Mouse (Mus musculus) liver, embryonic 13.5 days (tissue): ENCODE measurements around the gene Syn2. TPM values are rescaled to one million over a fixed set of nuclear protein-coding genes. Genes with fewer than 3 reads are reported as not detected.

Source experiments
- ATAC-seq: fragments of 200-750 bp; cut with Nextera tagmentation; 2 replicates; pipeline ENCODE4 v1.8.0; 2017; ENCODE audit warnings: low read depth, mild to moderate bottlenecking, moderate number of reproducible peaks, moderate library complexity
- DNase-seq: peaks from one replicate; pipeline ENCODE4 v3.0.0; 2022
- H3K27ac ChIP-seq: fragments of 300-500 bp; sonication (generic); 2 replicates; pipeline ENCODE4 v1.5.1; 2015; ENCODE audit warnings: moderate library complexity, mild to moderate bottlenecking, inconsistent platforms
- H3K27me3 ChIP-seq: fragments of 300-500 bp; sonication (generic); 2 replicates; pipeline ENCODE4 v1.6.1; 2015; ENCODE audit warnings: mild to moderate bottlenecking, inconsistent platforms
- H3K36me3 ChIP-seq: fragments of 300-500 bp; sonication (generic); 2 replicates; pipeline ENCODE4 v1.6.1; 2015; ENCODE audit warnings: mild to moderate bottlenecking, inconsistent platforms
- H3K4me1 ChIP-seq: fragments of 300-500 bp; sonication (generic); replicated peaks from 2 replicates; pipeline ENCODE4 v1.6.1; 2015; ENCODE audit warnings: inconsistent platforms
- H3K4me2 ChIP-seq: fragments of 300-500 bp; sonication (generic); 2 replicates; pipeline ENCODE4 v1.6.1; 2015; ENCODE audit warnings: inconsistent platforms, mild to moderate bottlenecking, moderate library complexity
- H3K4me3 ChIP-seq: fragments of 300-500 bp; sonication (generic); replicated peaks from 2 replicates; pipeline ENCODE4 v1.5.1; 2015; ENCODE audit warnings: mild to moderate bottlenecking, inconsistent platforms
- H3K9ac ChIP-seq: fragments of 300-500 bp; sonication (generic); 2 replicates; pipeline ENCODE4 v1.6.1; 2015; ENCODE audit warnings: mild to moderate bottlenecking, inconsistent platforms
- H3K9me3 ChIP-seq: fragments of 300-500 bp; sonication (generic); replicated peaks from 2 replicates; pipeline ENCODE4 v1.6.1; 2016; ENCODE audit warnings: inconsistent platforms
- WGBS: fragments of 180-500 bp; shearing (Covaris S2); methylation state at CpG from one replicate; pipeline ENCODE4 v1.1.7; 2015; ENCODE audit not compliant: insufficient replicate concordance; 5-methylcytosine and 5-hydroxymethylcytosine counted together
- polyA plus RNA-seq: library from polyadenylated mRNA; unstranded; fragments of >200 nt; fragmentation: Nextera tagmentation; extraction: Ambion mirVana; gene quantifications from 2 replicates; pipeline ENCODE4 v1.2.1, GENCODE M21; 2015

Gene Syn2
- polyA plus RNA-seq, 1 experiment from 2014 or later: 0.09 TPM

- Histone ChIP-seq H3K9ac (no peak overlapping the region), H3K9me3 (no peaks in the 10 kb centered on the region), H3K27me3 (no peaks in the 10 kb centered on the region), H3K4me3 (no peak overlapping the region), H3K4me2 (no peak overlapping the region), H3K4me1 (no peaks in the 10 kb centered on the region), H3K27ac (no peak overlapping the region), H3K36me3 (no peaks in the 10 kb centered on the region)
- no peak for ATAC-seq
- no peak for DNase-seq
- WGBS: 46% methylated on average over 2 of the region's 2 CpGs
These were observed 172.4 kb downstream of the Syn2 start for GRCm38 (mm10) chr6:115307134-115307533.

DNA sequence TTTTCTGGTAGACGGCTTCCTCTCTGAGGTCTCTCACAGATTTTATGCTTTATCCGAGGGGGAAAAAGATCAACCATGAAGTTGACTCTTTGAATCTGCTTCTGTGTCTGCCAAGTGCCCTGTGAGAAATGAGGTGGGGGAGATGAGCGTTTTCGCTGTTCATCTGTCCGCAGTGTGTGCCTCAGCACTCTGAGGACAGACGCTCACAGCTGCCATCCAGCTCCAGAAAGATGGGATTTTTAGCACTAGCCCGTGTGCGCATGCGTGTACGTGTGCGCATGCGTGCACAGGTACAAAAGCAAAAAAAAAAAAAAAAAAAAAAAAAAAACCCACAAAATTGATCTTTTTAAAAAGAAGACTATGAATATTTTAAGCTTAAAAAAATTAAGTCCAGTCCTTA, 178.1 kb downstream of the Syn2 start:
- DNase-seq (no peak), ATAC-seq (no peak)
- Histone ChIP-seq H3K36me3 (no peaks in the 10 kb centered on the region), H3K9me3 (no peaks in the 10 kb centered on the region), H3K27me3 (no peaks in the 10 kb centered on the region), H3K27ac (no peak overlapping the region), H3K4me2 (no peak overlapping the region), H3K4me1 (no peaks in the 10 kb centered on the region), H3K9ac (no peak overlapping the region), H3K4me3 (no peak overlapping the region)
- 74% methylated on average over 12 of the region's 12 CpGs for WGBS

DNA sequence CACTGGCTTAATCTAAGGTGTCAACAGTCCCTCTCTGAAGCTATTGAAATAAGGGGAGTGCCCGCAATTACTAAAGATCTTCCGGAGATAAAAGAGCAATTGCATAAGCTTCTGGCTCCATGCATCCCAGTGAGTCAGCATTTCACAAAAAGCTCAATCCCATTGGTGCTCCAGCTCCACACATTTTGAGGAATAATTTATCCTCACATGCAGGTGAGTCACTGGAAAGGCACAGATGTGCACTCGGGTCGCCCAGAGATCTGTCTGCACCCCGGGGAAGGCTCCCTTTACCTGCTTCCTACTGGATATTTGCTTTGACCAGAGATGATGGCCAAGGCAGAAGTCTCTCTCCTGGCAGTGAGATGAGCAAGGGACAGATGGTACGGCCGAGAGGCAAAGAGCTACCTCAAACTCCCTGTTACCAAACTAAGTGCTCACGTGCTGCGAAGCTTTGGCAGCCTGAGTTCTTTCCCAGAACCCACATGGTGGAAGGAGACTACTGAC, 178.6 kb downstream of the Syn2 start:
- Histone ChIP-seq H3K4me3 (no peak overlapping the region), H3K4me2 (no peak overlapping the region), H3K9ac (no peak overlapping the region), H3K27me3 (no peaks in the 10 kb centered on the region), H3K4me1 (no peaks in the 10 kb centered on the region), H3K36me3 (no peaks in the 10 kb centered on the region), H3K9me3 (no peaks in the 10 kb centered on the region), H3K27ac (no peak overlapping the region)
- ATAC-seq (no peak), DNase-seq (no peak)
- WGBS: 59% methylated on average over 9 of the region's 9 CpGs

DNA sequence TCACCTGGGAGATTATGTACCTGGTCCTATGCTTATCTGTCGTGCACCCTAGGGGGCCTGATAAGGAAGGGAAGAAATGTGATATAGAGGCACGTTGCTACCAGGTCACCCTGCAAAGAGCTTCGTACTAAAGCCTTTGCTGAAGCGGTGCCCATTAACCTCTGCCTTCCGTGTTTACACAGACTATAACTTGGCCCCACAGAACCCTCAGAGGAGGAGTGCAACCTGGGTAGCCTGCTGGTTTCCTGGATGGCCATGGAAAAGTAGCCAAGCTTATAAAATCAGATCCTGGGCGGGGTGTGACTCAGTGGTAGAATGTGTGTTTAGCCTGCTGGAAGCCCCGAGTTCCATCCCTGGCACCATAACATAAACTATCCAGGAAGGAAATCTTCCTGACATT, 179.2 kb downstream of the Syn2 start:
- Histone ChIP-seq H3K4me2 (no peak overlapping the region), H3K9ac (no peak overlapping the region), H3K27ac (no peak overlapping the region), H3K9me3 (no peaks in the 10 kb centered on the region), H3K36me3 (no peaks in the 10 kb centered on the region), H3K4me1 (no peaks in the 10 kb centered on the region), H3K4me3 (no peak overlapping the region), H3K27me3 (no peaks in the 10 kb centered on the region)
- ATAC-seq: no peak
- 55% methylated on average over 7 of the region's 7 CpGs for WGBS
- no peak for DNase-seq

DNA sequence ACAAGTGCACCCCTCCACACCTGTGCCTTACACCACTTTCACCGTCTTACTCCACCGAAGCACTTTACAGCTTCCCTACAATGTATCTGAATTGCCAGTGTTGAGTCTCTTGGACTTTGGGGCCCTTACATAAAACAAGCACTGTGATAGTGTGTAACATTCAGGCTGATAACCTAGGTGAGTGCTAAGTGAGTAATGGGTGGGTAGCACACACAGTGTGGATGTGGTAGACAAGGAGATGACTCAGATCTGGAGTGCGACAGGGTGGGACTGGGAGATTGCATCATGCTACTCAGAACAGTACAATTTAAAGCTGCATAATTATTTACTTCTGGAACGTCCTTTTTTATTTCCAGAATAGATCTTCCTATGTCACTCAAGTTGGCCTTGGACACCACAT, 181.1 kb downstream of the Syn2 start:
- H3K27ac ChIP-seq: no peak overlapping the region
- 69% methylated on average over 4 of the region's 4 CpGs for WGBS
- no peak overlapping the region for H3K9ac ChIP-seq
- no peaks in the 10 kb centered on the region for H3K4me1 ChIP-seq
- H3K36me3 ChIP-seq: no peaks in the 10 kb centered on the region
- ATAC-seq: no peak
- no peaks in the 10 kb centered on the region for H3K9me3 ChIP-seq
- no peak overlapping the region for H3K4me3 ChIP-seq
- no peak for DNase-seq
- H3K27me3 ChIP-seq: no peaks in the 10 kb centered on the region
- no peak overlapping the region for H3K4me2 ChIP-seq

- H3K4me1 ChIP-seq: no peaks in the 10 kb centered on the region
- WGBS: 73% methylated on average over 11 of the region's 11 CpGs
- no peak overlapping the region for H3K4me3 ChIP-seq
- ATAC-seq (no peak), DNase-seq (no peak)
- no peaks in the 10 kb centered on the region for H3K27me3 ChIP-seq
- no peaks in the 10 kb centered on the region for H3K9me3 ChIP-seq
- H3K9ac ChIP-seq: no peak overlapping the region
- no peak overlapping the region for H3K4me2 ChIP-seq
- H3K27ac ChIP-seq: no peak overlapping the region
- H3K36me3 ChIP-seq: no peaks in the 10 kb centered on the region
These were observed 182.1 kb downstream of the Syn2 start for GRCm38 (mm10) chr6:115316811-115317221.

GRCm38 (mm10) chr6:115318811-115319210, 184.1 kb downstream of the Syn2 start:
- H3K9ac ChIP-seq: no peak overlapping the region
- no peaks in the 10 kb centered on the region for H3K9me3 ChIP-seq
- no peaks in the 10 kb centered on the region for H3K27me3 ChIP-seq
- no peak for DNase-seq
- H3K36me3 ChIP-seq: no peaks in the 10 kb centered on the region
- no peak overlapping the region for H3K27ac ChIP-seq
- H3K4me3 ChIP-seq: no peak overlapping the region
- ATAC-seq: no peak
- no peaks in the 10 kb centered on the region for H3K4me1 ChIP-seq
- 70% methylated on average over 6 of the region's 6 CpGs for WGBS
- H3K4me2 ChIP-seq: no peak overlapping the region

- WGBS: 74% methylated on average over 4 of the region's 4 CpGs
- DNase-seq (no peak), ATAC-seq (no peak)
- no peak overlapping the region for H3K9ac ChIP-seq
- H3K4me3 ChIP-seq: no peak overlapping the region
- no peaks in the 10 kb centered on the region for H3K4me1 ChIP-seq
- H3K36me3 ChIP-seq: no peaks in the 10 kb centered on the region
- no peak overlapping the region for H3K4me2 ChIP-seq
- H3K9me3 ChIP-seq: no peaks in the 10 kb centered on the region
- H3K27me3 ChIP-seq: no peaks in the 10 kb centered on the region
- no peak overlapping the region for H3K27ac ChIP-seq
These were observed 185.0 kb downstream of the Syn2 start for GRCm38 (mm10) chr6:115319686-115320085.

DNA sequence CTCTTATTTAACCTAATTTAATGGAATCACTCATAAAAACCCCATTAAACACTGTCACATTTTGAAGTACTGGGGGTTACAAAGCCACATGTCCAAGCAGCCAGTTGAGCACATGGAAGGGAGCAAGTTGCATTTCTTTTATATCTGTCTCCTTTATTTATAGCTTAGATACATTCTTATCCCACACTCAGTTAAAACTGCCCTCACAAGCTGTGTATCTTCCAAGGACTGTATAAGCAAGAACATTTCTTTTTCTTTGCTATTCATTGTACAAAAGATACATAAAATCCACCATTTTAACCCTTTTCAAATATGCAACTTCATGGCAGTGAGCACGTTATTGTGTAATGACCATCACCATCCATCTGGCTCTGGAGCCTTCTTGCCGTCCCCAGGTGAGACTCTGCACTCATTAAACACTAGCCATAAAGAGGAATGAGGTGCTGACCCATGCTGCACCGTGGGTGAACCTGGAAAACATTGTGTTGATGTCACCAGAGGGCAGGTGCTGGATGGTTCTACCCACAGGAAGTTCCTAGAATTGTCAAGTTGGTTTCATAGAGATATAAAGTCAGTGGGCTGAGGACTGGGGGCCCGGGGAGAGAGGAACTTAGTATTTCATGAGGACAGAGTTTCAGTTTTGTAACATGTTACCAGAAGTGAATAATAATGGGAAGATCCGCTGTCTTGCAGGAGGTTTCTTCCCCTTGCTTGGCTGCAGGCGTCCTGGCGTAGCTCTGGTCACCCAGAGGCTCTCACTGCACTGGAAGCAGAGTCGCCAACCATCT, 186.4 kb downstream of the Syn2 start:
- Histone ChIP-seq H3K36me3 (no peaks in the 10 kb centered on the region), H3K9me3 (no peaks in the 10 kb centered on the region), H3K4me3 (no peak overlapping the region), H3K27me3 (no peaks in the 10 kb centered on the region), H3K4me2 (no peak overlapping the region), H3K9ac (no peak overlapping the region), H3K27ac (no peak overlapping the region), H3K4me1 (no peaks in the 10 kb centered on the region)
- ATAC-seq (no peak), DNase-seq (no peak)
- 47% methylated on average over 8 of the region's 8 CpGs for WGBS

DNA sequence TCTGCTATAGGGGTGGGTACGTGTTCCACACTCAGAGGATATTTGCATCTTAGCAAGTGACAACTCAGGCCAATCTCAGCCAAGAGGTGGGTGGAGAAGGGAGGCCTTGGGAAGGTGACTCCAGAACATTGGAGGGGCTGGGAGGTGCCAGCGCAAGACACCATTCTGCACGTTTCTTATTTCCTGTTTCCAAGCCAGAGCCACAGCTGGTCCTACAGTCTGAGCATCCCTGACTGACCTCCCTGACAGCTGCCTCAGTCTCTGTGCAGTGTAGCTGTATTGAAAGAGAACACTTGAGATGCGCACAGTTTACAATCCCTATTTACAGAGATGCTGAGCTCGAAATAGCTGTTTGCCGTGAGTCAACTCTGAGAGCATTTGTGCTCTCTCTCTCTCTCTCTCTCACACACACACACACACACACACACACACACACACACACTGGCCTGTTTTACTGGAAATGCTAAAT, 187.2 kb downstream of the Syn2 start:
- H3K9ac ChIP-seq: no peak overlapping the region
- DNase-seq: no peak
- H3K27me3 ChIP-seq: no peaks in the 10 kb centered on the region
- no peak overlapping the region for H3K4me3 ChIP-seq
- H3K9me3 ChIP-seq: no peaks in the 10 kb centered on the region
- H3K27ac ChIP-seq: no peak overlapping the region
- no peaks in the 10 kb centered on the region for H3K4me1 ChIP-seq
- no peak for ATAC-seq
- no peaks in the 10 kb centered on the region for H3K36me3 ChIP-seq
- no peak overlapping the region for H3K4me2 ChIP-seq
- 67% methylated on average over 6 of the region's 6 CpGs for WGBS

GRCm38 (mm10) chr6:115322956-115323355, 188.3 kb downstream of the Syn2 start:
- H3K4me1 ChIP-seq: no peaks in the 10 kb centered on the region
- no peaks in the 10 kb centered on the region for H3K9me3 ChIP-seq
- no peak overlapping the region for H3K27ac ChIP-seq
- no peak overlapping the region for H3K4me2 ChIP-seq
- 84% methylated on average over 5 of the region's 5 CpGs for WGBS
- DNase-seq: no peak
- ATAC-seq: no peak
- H3K4me3 ChIP-seq: no peak overlapping the region
- no peaks in the 10 kb centered on the region for H3K27me3 ChIP-seq
- H3K9ac ChIP-seq: no peak overlapping the region
- H3K36me3 ChIP-seq: no peaks in the 10 kb centered on the region

DNA sequence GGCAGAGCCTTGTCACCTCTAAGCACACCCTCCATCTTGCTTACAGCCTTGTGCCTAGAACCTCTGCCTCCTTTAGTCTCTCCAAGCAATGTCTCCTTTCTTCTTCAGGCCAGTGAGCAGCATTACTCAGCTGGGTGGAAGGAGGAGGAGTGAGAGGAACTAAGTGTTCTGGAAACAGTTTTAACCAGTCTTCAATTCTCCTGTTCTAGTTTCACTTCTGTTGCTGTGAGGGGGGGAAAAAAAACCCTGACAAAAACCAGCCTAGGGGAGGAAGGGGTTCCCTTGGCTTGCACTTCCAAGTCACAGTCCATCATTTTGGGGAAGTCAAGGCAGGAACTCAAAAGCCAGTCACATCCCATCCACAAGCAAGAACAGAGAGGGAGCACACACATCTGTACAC, 196.3 kb downstream of the Syn2 start:
- DNase-seq (no peak), ATAC-seq (no peak)
- H3K4me3 ChIP-seq: no peak overlapping the region
- no peak overlapping the region for H3K27ac ChIP-seq
- H3K9ac ChIP-seq: no peak overlapping the region
- no peaks in the 10 kb centered on the region for H3K36me3 ChIP-seq
- no peak overlapping the region for H3K4me2 ChIP-seq
- no peaks in the 10 kb centered on the region for H3K4me1 ChIP-seq
- no peaks in the 10 kb centered on the region for H3K27me3 ChIP-seq
- no peaks in the 10 kb centered on the region for H3K9me3 ChIP-seq
